Mouse (Mus musculus) cerebellum, adult 9-10 months (tissue): ENCODE data around the gene Mkln1.

Source experiments
- DNase-seq: peaks from one replicate; pipeline ENCODE4 v3.0.0; 2022

The Mkln1 gene

DNA sequence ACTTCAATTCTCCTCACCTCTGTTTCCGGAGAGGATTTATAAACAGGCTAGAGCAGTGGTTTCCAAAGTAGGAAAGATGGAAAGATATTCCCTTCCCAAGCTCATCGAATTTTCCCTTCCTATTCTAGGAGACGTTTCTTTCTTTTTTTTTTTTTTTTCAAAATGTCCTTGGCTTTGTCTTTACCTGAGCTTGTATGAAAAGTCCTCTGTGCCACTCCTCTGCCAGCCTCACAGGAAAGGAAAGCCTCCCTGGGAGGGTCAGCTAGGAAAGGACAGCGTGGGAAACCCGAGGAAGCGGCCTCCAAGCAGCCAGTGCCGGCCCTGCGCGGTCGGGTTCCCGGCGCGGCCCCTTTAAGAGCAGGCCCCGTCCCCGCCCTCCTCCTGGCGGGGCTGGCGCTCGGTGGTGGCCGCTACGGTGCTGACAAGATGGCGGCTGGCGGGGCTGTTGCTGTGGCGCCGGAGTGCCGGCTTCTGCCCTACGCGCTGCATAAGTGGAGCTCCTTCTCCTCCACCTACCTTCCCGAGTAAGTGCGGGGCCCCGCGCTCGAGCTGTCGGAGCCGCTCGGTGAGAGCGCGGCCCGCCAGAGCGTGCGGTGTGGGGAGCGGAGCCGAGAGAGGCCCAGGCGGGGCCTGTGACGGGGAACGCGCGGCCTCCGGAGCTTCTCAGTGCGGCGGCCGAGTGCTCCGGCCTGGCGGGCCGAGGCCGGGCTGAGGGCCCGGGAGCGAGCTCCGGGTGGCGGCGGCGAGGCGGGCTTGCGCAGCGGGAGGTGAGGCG, at the start of gene Mkln1:
Gene Mkln1, plus strand, starts transcription at position 305 of the 775 bp plus-strand sequence.
- peak; percentile 89 for DNase-seq

- DNase-seq, result no peak
Observed at GRCm38 (mm10) chr6:31356444-31357191, 41.9 kb upstream of the Mkln1 start.

- DNase-seq, result no peak
Observed at GRCm38 (mm10) chr6:31357286-31357685, 41.2 kb upstream of the Mkln1 start.

DNA sequence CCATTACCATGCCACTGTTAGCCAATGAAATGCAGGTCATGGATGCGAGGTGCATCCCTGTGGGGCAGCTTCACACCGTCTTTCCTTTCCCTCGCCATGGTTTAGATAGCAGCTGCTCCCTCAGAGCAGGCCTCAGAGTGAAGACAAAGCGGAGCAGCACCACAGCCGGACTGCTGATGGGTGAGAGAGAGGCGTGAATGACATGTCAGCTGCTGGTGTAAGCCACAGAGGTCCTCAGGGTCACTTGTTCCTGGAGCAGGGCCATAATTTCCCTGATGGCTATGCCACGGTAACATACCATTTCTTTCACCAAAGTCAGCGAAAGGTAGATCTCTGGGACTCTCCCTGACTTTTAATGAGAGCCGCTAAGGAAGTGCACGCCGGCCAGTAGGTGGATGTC, 35.9 kb upstream of the Mkln1 start:
- no peak for DNase-seq

DNA sequence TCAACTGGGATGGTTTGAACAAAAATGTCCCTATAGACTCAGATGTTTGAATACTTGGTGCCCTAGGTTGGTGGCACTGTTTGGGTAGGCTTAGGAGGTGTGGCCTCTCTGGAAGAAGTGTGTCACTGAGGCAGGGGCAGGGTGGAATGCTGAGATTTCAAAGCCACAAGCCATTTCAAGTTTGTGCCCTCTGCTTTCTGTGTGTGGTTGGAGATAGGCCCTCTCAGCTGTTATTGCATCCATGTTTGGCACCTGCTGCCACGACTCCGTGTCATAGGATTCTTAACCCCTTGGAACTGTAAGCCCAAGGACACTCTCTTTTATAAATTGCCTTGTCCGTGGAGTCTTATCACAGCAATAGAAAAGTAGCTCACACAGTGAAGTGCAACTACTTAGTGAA, 34.1 kb upstream of the Mkln1 start:
- DNase-seq, result no peak

DNA sequence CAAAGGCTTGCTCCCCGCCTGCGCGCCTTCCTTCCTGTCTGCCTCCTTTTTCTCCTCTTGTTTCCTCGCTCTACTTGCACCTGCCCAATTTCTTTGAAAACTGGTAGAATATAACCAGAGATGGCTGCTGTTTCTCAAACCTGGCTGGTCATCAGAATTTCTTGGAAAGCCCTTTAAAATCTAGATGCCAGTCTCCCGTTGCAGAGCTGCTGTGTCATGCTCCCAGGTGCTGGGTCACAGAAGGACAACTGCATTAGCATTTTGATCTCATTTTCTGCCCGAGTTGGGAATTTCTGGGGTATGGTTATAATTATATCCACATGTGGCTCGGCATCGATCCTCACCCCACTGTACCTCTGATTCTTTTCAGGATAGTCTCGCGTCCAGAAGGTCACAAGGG, 30.6 kb upstream of the Mkln1 start:
- DNase-seq, result no peak

DNA sequence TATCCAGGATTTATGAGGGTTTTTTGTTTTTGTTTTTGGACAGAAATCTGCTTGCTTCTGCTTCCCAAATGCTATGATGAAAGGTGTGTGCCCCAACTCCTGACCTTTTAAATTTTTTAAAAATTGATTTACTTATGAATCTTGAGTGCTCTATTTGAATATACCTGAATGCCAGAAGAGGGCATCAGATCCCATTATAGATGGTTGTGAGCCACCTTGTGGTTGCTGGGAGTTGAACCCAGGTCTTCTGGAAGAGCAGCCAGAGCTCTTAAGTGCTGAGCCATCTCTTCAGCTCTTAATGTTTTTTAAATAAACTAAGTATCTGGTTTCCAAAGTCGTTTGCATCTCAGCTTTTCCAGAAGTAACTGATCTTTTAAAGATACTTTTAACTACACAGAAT, 30.0 kb upstream of the Mkln1 start:
- no peak for DNase-seq

GRCm38 (mm10) chr6:31369875-31370274, 28.7 kb upstream of the Mkln1 start:
- DNase-seq, result peak; percentile 34

- peak; percentile 18 for DNase-seq
Observed at GRCm38 (mm10) chr6:31370550-31371061, 27.9 kb upstream of the Mkln1 start.

DNA sequence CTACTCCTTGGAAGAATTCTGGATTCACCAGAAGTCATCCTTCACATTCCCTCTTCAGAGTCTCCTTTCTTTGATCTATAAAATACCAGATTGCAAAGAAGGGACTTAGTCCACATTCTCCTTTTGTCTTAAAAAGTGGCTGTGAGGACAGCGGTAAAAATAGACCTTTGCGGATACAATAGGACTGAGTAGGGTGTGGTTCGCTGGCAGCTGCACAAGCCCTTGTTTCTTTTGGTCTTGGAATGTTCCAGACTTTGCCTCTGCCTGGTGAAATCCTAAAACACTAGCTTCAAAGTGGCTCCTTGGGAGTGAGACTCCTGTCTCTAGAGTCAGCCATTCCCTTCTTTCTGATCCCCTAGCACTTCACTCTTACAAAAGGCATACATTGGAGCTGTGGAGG, 27.4 kb upstream of the Mkln1 start:
- DNase-seq, result no peak

- no peak for DNase-seq
Observed at GRCm38 (mm10) chr6:31372620-31373019, 25.9 kb upstream of the Mkln1 start.

GRCm38 (mm10) chr6:31373084-31373673, 25.4 kb upstream of the Mkln1 start:
- no peak for DNase-seq

- no peak for DNase-seq
Observed at GRCm38 (mm10) chr6:31382989-31383388, 15.5 kb upstream of the Mkln1 start.

- DNase-seq, result no peak
Observed at GRCm38 (mm10) chr6:31384794-31385193, 13.7 kb upstream of the Mkln1 start.

DNA sequence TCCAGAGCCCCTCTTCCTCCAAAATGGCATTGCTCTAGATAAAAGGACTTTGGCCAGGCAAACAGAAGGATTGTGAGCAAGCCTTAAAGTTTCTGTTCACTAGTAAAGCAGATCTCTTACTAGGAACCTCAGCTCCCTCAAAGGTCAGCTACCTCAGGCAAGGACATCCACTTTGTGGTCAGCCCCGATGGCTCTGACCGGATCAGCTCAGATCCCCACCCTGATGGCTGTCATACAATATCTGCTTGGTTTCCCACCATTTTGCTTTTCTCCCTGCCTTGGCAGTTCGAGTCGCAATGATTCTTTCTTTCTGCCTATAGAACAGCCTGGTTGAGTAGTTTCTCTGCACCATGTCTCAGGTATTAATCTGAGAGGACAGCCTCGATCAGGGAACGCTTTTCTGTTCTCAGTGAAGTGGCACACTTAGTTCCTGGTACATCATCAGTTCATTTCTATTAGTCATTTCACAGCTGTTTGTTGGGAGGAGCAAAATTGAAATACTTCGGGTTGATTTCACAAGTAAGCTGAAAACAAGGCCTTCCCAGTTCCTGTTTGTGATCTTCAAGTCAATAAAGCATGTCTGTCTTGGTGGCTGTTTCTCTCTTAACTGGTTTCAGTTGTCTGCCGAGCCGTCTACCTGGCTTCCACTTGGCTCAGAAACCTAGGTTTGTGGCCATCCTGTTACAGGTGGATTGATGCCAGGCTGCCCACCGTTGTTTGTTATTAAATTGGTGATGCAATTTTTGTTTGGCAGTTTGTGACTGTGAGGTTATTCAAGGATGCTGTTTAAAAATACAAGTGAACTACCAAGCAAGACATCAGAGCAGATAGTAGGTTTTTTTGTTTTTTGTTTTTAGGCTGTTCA, 13.0 kb upstream of the Mkln1 start:
- DNase-seq, result no peak

DNA sequence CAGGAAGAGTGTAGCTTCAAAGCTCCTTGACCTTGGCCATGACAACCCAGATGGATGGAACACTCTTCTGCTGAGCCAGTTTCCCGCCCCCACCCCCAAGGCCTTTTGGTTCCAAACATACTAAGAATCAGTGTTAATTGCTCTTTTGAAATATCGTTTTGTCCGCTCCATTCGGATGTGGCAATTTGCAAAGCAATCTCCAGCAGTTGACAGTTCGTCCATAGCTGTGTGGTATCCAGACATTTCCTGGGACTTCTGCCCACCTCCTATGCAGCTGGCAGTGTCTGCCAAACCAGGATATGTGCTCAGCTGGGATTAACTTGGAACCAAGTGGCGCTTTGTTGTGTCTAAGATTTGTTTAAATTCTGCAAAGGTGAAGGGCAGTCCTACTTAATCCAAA, 8.8 kb upstream of the Mkln1 start:
- DNase-seq, result no peak

GRCm38 (mm10) chr6:31390243-31390981, 8.1 kb upstream of the Mkln1 start:
- no peak for DNase-seq

- no peak for DNase-seq
Observed at GRCm38 (mm10) chr6:31392871-31393270, 5.7 kb upstream of the Mkln1 start.

GRCm38 (mm10) chr6:31396118-31396517, 2.4 kb upstream of the Mkln1 start:
- DNase-seq, result no peak

- DNase-seq, result no peak
Observed at GRCm38 (mm10) chr6:31397308-31397707, 1.2 kb upstream of the Mkln1 start.

DNA sequence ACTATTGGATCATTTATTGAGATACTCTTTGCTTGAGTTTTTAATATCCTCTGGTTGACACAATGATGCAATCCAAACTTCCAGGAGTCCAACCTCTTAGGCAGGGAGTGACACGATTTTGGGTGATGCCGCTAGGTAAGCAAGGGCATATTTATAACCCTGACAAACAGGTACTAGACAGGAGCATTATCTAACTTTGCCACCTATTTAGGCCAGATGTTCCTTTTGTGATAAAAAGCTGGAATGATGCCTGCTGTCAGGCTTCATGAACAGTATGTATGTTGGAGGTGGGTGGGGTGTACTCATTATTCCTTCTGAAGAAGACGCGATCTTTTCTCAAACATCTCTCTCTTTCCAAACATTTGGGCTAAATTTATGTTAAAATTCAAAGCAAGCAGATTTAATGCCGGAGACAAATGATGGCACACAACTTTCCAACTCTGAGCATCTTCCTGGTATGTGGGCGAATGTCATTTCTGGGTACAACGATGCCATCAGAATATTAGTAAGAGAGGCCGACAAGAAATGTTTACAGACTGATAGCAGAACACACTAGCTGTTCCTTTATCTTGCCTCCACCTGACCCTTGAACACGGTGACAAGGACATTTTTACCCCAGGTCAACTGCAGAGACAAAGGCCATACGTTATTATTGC, 632 bp upstream of the Mkln1 start:
- DNase-seq, result peak; percentile 48

- peak; percentile 24 for DNase-seq
Observed at GRCm38 (mm10) chr6:31399206-31399549, 643 bp downstream of the Mkln1 start.
